Mouse (Mus musculus): ENCODE measurements around the gene AA986860.

Gene AA986860

DNA sequence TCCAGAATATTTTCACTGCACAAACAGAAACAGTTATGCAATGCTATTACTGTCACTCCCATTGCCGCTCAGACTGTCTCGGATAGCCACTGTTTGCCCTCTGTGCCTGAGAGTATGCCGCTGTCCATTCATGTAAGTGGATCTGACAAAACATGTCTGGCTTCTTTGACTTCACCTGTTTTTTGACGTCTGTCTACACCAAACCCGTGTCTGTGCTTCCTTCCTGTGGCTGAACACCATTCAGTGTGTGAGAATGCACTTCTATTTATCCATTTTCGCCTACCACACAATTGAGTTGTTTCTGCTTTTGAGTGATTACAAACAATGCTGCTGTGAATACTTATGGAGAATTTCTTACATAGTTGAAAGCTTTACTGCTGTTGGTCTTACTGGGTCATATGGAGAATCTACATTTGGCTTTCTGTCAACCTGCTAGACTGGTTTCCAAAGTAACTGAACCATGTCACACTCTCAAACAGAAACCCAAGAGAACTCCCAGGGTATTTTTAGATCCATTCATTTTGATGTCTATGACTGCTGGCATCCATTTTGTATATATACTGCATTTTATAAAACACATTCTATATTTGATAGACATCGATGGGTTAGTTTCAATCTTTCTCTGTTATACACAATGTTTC lies 44.0 kb downstream of the AA986860 start:
- DNase-seq (ENCODE audit: low spot score) = no peak

- DNase-seq (ENCODE audit: low spot score) = no peak
Observed at GRCm38 (mm10) chr1:130776645-130777044, 44.9 kb downstream of the AA986860 start.

DNA sequence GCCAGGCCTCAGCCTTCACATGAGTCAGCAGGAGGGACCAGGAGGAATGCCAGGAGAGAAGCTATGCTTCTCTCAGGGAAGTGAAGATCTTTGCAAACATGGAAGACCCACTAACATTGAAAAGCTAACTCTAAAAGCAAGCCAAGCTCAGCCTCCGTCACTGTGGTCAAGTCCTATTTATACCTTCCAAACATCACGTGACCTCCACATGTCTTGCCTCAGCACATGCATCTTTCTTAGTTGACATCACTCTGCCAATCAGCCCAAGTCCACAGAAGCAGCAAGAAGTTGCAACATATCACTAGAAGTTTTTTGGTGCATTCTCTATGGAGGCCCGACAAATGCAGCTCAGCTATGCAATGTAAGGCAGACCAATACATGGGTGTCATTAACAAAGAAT lies 48.1 kb downstream of the AA986860 start:
- DNase-seq (ENCODE audit: low spot score) = no peak

DNA sequence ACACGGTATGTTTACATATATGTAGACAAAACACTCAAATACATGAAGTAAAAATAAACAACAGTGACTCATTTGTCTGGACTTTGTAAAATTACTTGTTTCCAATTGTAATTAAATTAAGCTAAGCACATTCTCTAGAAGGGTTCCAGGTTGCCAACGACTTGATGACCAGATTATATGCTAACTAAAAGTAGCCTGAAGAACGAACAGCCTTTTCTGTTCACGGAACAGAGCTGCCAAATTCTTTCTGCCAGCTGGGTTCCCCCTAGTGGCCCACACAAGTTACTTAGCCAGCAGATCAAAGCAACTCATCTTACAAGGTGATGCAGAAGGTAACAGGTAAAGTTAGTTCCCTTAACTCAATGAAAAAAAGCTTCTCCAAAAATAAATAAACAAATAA lies 52.3 kb downstream of the AA986860 start:
- DNase-seq (ENCODE audit: low spot score) = no peak

GRCm38 (mm10) chr1:130787001-130787400 lies 55.2 kb downstream of the AA986860 start:
- no peak for DNase-seq (ENCODE audit: low spot score)

GRCm38 (mm10) chr1:130789512-130790451 lies 58.0 kb downstream of the AA986860 start:
- DNase-seq (ENCODE audit: low spot score) = no peak

Measured in testis, postnatal 10 days (tissue).